Mouse (Mus musculus): ENCODE measurements at regions not wholly inside any gene's neighbourhood (a gene's known extent, or its start where the extent isn't known, plus 50 kb on each side); places are given as distances from the start of the nearest gene placed in this dataset.
"Not testable (repeated sequence)": the region's sequence is repeated elsewhere in the genome, so short reads cannot be mapped to it uniquely, and the experiment has no call there.

DNA sequence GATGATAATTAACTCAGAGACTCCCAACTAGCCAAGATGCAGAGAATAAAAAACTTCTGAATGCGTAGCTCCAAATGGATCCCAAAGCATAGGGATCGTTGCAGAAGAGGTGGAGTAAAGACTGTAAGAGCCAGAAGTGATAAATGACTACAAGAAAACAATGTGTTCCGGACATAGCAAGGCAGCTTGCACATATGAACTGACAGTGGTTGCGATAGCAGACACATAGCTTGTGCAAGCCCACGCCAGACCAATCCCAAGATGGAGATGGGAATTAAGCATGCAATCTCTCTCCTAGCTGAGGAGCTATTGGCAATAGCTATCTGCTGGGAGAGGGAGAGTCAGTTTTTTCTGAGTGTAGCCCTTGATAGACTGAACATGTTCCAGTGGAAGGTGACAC lies 248.5 kb upstream of the Pik3r1 start:
- no peak for DNase-seq (ENCODE audit: extremely low spot score in 1 of 2, low spot score in 1 of 2)

DNA sequence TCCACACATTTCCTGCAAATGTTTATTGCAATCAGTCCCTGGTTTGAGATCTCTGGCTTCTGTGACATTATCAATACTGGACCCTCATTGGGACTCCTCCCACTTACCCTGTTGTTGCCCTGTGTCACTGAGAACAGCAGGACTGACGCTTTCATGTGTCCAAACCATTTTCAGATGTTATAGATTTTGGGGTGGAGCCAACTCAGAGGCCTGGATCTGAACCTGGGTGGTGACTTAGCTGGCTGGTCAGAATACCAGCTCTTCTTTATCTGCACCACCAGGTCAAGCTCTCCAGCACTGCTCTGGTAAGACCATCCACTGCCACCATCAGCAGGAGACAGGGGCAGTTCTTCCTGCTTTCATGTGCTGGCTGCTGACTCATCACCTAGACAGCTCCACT lies 254.3 kb upstream of the Pik3r1 start:
- DNase-seq (ENCODE audit: extremely low spot score in 1 of 2, low spot score in 1 of 2): no peak

GRCm38 (mm10) chr13:102022757-102023156 lies 254.7 kb upstream of the Pik3r1 start:
- DNase-seq (ENCODE audit: extremely low spot score in 1 of 2, low spot score in 1 of 2): no peak

GRCm38 (mm10) chr13:102023624-102024023 lies 255.6 kb upstream of the Pik3r1 start:
- no peak for DNase-seq (ENCODE audit: extremely low spot score in 1 of 2, low spot score in 1 of 2)

DNA sequence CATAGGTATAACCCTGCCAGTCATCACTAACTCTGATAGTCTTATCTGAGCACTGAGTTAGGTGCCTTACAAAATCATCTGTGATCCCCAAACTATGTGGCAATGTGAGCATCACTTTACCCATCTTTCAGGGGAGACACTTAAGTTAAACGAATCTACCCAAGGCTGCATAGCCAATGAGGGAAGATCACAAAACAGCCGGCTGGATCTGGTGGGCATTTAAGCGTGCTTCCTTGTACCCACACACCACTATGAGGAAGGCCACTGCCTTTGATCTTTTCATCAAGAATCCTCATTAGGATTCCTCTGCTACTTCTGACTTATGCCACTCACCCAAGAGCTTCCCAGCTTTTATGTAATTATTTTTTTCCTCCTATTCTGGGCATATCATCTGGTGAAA lies 257.1 kb upstream of the Pik3r1 start:
- no peak for DNase-seq (ENCODE audit: extremely low spot score in 1 of 2, low spot score in 1 of 2)

GRCm38 (mm10) chr13:102025547-102025946 lies 257.5 kb upstream of the Pik3r1 start:
- not testable (repeated sequence) for DNase-seq (ENCODE audit: extremely low spot score in 1 of 2, low spot score in 1 of 2)

- no peak for DNase-seq (ENCODE audit: extremely low spot score in 1 of 2, low spot score in 1 of 2)
Measured at GRCm38 (mm10) chr13:102031416-102031815, 263.4 kb upstream of the Pik3r1 start.

DNA sequence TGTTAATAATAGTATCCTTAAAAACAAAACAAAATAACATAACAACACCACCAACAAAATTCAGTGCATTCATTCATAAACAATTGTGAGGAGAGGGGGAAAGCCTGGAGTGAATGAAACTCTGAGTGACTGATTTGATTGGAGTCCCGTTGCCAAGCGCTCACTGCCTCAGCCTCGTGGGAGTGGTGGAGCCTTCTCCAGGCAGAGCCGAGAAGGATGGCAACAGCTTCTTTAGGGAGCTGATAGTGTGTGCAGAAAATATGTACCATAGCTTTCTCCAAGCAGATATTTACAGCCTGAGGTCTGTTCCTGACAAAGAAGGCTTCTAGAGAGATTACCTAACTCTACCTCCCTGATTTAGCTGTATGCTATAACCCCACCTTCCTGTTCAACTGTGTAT lies 266.5 kb upstream of the Pik3r1 start:
- peak in 1 of 2 experiments; percentile 30 for DNase-seq (ENCODE audit: extremely low spot score in 1 of 2, low spot score in 1 of 2)

DNA sequence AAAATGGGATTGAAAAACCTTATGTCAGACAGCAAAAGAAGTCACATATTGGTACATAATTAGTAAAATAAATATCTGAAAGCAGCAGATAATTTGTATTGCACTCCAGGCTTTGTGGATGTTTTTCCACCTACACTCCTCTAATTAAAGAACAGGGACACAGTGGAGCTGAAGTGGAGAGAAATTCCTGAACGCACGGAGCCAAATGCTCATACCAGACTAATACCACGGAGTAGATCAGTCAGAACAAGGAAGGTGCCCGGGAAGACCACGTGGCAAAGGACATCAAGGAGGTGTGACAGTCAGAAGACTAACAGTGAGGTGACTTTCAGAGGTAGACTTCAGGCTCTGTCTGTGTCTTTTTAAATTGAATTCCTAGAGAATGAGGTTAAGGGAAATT lies 268.0 kb upstream of the Pik3r1 start:
- DNase-seq (ENCODE audit: extremely low spot score in 1 of 2, low spot score in 1 of 2): peak in 1 of 2 experiments; percentile 5

- no peak for DNase-seq (ENCODE audit: extremely low spot score in 1 of 2, low spot score in 1 of 2)
Measured at GRCm38 (mm10) chr13:102036819-102037624, 269.0 kb upstream of the Pik3r1 start.

GRCm38 (mm10) chr13:102060213-102060612 lies 292.2 kb upstream of the Pik3r1 start:
- DNase-seq (ENCODE audit: extremely low spot score in 1 of 2, low spot score in 1 of 2): no peak

GRCm38 (mm10) chr13:102064590-102065273 lies 296.7 kb upstream of the Pik3r1 start:
- no peak for DNase-seq (ENCODE audit: extremely low spot score in 1 of 2, low spot score in 1 of 2)

DNA sequence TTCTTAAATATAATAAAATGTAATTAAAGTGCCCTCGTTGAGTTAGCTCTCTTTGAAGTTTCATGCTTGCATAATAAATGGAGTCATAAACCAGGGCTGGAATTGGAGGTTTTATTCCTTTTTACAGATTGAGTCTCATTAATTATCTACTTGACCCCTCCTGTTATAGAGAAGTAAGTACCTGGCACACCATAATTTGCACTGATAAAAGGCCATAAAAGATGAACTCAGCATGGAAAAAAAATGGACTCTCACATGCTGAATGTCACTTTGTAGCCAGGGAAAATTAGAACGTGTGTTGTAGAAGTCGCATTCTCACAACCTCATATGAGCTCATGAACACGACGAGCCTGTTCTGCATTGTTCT lies 297.2 kb upstream of the Pik3r1 start:
- DNase-seq (ENCODE audit: extremely low spot score in 1 of 2, low spot score in 1 of 2): no peak

DNA sequence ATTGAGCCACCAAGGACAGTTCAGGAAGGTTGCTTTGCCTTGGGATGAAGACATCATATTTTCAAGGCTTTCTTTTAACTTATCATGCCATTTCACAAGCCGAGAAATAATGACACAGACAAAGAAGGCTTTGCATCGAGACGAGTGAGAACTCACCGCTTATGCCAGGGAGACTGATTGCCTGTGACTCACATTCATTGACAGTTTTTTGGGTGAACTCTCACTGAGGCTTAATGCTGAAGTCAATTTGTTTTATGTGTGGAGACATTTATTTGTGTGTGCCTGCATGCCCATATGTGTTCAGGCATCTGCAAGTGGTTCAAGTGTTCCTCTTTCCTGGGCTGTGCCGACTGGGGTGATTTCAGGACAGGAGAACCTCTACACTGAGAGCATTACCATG lies 297.8 kb upstream of the Pik3r1 start:
- DNase-seq (ENCODE audit: extremely low spot score in 1 of 2, low spot score in 1 of 2): no peak

DNA sequence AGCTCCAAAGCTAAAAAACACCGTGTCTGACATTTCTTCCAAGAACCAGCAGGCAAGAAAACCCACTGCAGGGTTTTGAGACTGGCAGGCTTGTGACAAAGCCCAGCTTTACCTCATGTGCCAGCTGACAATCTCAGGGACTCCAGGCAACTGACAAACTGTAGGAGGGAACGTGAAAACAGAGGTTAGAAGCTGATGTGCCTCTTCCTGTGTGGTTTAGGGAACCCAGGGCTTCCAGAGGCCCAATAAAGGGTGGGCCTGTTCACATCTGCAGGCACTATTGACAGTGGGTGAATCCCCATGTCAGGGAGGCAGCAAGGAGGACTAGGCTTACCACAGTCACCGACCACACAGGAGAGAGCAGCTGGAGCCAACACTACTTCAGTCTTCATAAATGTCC lies 302.7 kb upstream of the Pik3r1 start:
- no peak for DNase-seq (ENCODE audit: extremely low spot score in 1 of 2, low spot score in 1 of 2)

- no peak for DNase-seq (ENCODE audit: extremely low spot score in 1 of 2, low spot score in 1 of 2)
Measured at GRCm38 (mm10) chr13:102072366-102072765, 304.3 kb upstream of the Pik3r1 start.

DNA sequence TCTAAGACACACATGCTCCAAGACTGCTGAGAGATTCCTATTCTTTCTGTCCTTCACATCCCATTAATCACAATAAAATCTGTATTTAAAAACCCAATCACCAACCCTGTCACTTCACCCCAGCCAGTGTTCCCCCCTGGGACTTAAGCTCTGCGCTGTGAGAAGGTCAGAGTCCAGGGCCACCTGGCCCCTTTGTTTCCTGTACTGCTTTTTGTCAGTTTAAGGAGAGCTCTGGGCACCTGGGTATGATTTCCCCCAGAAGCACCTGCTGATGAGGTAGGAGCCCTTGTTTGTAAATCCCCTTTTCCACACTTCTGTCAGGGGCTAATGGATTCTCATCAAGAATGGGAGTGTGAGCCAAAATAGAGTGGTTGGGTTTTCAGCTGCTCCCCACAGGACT lies 319.7 kb upstream of the Pik3r1 start:
- no peak for DNase-seq (ENCODE audit: extremely low spot score in 1 of 2, low spot score in 1 of 2)

DNA sequence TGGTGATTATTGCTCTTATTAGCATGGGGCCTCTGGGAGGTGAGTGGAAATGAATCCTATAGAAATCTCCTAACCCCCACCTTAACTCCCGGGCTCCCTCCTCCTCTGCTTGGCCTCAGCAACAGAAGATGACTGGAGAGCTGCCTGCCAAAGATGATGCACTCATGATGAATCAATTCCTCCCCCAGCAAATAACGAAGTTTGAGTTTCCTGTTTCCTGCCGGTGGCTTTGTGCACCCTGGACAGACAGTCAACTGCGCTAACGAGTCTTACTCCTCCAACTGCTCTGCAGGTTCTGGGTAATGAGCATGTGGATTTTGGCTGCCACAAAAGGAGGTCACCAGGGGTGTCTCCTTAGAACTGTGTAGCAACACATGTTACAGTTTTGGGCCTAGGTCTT lies 321.5 kb upstream of the Pik3r1 start:
- no peak for DNase-seq (ENCODE audit: extremely low spot score in 1 of 2, low spot score in 1 of 2)

GRCm38 (mm10) chr13:102094193-102094592 lies 326.2 kb upstream of the Pik3r1 start:
- no peak for DNase-seq (ENCODE audit: extremely low spot score in 1 of 2, low spot score in 1 of 2)

DNA sequence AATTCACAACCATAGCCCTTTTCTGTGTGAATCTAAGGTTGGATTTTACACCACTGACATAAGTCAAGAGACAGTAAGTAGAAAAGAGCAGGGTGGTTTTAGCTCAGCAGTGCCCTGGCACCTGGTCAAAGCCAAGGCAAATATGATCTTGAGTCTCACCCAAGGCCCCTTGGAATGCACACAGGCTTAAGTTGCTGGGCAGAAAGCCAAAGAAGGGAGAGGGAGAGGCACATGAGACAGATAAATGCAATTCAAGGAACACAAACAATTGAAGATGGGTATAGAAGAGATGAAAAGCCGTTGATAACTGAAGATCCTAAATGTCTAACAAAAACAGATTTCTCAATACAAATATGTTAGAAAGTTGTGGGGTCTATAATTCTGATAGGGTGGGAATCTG lies 335.1 kb upstream of the Pik3r1 start:
- no peak for DNase-seq (ENCODE audit: extremely low spot score in 1 of 2, low spot score in 1 of 2)

GRCm38 (mm10) chr13:102106188-102106587 lies 338.2 kb upstream of the Pik3r1 start:
- DNase-seq (ENCODE audit: extremely low spot score in 1 of 2, low spot score in 1 of 2): no peak

GRCm38 (mm10) chr13:102108204-102108603 lies 340.2 kb upstream of the Pik3r1 start:
- no peak for DNase-seq (ENCODE audit: extremely low spot score in 1 of 2, low spot score in 1 of 2)
